Mouse (Mus musculus) heart, postnatal 10 days (tissue): ENCODE data around the gene Gm3095. TPM values are rescaled to one million over a fixed set of nuclear protein-coding genes. Genes with fewer than 3 reads are reported as not detected.
"Not testable (repeated sequence)": the region's sequence is repeated elsewhere in the genome, so short reads cannot be mapped to it uniquely, and the experiment has no call there.

Experiments used
- DNase-seq, 2 experiments: peaks; one replicate each; pipeline ENCODE4 v3.0.0; 2021
- intact Hi-C: fragments of 180-260 bp; cut with DNase I; formaldehyde crosslinking; loops from one replicate; pipeline ENCODE4 v1.15.1; 2025
- total RNA-seq, 2 experiments: library from RNA; stranded (reverse); gene quantifications; 2 replicates each; pipeline ENCODE4 v1.2.3; 2021

Gene Gm3095
- not detected for total RNA-seq

DNA sequence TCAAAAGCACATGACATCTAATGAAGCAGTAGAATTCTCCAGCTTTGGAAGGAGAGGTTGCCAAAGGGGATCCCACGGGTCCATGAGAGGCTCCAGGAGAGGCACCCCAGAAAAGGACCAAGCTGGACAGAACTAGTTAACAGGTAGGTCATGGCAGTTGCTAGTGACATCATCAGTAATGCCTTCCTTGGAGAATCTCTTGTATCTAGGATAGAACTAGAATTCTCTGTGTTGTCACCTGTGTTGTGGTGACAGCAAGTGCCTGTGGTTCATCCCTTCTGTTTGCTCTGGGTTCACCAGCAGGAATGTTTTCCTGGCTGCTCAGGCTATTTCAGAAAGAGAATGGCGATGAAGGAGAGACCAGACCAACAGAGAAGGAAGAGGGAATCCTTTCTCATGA, at the start of gene Gm3095:
TSS of gene Gm3095 (plus strand) at position 301 of the 400 bp plus-strand sequence.
- intact Hi-C loops, DNase-seq: not testable (repeated sequence)

DNA sequence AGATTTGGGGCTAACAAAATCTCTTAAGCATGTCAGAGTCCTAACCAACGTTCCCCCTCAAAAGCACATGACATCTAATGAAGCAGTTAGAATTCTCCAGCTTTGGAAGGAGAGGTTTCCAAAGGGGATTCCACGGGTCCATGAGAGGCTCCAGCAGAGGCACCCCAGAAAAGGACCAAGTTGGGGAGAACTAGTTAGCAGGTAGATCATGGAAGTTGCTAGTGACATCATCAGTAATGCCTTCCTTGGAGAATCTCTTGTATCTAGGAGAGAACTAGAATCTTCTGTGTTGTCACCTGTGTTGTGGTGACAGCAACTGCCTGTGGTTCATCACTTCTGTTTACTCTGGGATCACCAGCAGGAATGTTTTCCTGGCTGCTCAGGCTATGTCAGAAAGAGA, 31.9 kb upstream of the Gm3095 start, which contains the start of gene Gm3029:
TSS of gene Gm3029 (plus strand) at position 301 of the 400 bp plus-strand sequence.
- intact Hi-C loops, DNase-seq: not testable (repeated sequence)

DNA sequence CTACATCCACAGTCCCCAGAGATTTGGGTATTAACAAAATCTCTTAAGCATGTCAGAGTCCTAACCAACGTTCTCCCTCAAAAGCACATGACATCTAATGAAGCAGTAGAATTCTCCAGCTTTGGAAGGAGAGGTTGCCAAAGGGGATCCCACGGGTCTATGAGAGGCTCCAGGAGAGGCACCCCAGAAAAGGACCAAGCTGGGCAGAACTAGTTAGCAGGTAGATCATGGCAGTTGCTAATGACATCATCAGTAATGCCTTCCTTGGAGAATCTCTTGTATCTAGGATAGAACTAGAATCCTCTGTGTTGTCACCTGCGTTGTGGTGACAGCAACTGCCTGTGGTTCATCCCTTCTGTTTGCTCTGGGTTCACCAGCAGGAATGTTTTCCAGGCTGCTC, 34.7 kb downstream of the Gm3095 start, which contains the start of gene Gm3099:
TSS of gene Gm3099 (plus strand) at position 301 of the 400 bp plus-strand sequence.
- intact Hi-C loops, DNase-seq: not testable (repeated sequence)

Other genes with a start within 250 kb of the Gm3095 start
- gene Gm3002, start 153.5 kb upstream of the Gm3095 start, total RNA-seq: under 1 TPM; 0.43 to 0.57 TPM
- gene Gm3033, start 117.3 kb upstream of the Gm3095 start, total RNA-seq: not detected
- gene Gm2916, start 79.4 kb upstream of the Gm3095 start, total RNA-seq: not detected
- gene Gm3029, start 31.8 kb upstream of the Gm3095 start, total RNA-seq: not detected
- not detected for gene Gm3099, start 34.8 kb downstream of the Gm3095 start, total RNA-seq
- 1 to 10 TPM; 1.4 to 2.4 TPM for gene Gm5796, start 60.4 kb downstream of the Gm3095 start, total RNA-seq
- gene Gm3115, start 120.6 kb downstream of the Gm3095 start, total RNA-seq: under 1 TPM; 0.36 to 0.42 TPM
- 1 to 10 TPM; 2.4 to 3.6 TPM for gene Gm8108, start 147.0 kb downstream of the Gm3095 start, total RNA-seq
- gene Gm3127, start 201.5 kb downstream of the Gm3095 start, total RNA-seq: not detected
- gene Gm2974, start 219.0 kb downstream of the Gm3095 start, total RNA-seq: under 1 TPM in 1 of 2 experiments, not detected in 1; 0.30 TPM